Mouse (Mus musculus): ENCODE measurements around the gene Tfeb. TPM values are rescaled to one million over a fixed set of nuclear protein-coding genes. Genes with fewer than 3 reads are reported as not detected.

The Tfeb gene
- total and polyA plus RNA-seq, 3 experiments = 16.4 to 22.8 TPM; not detected in 1

- H3K9me3 ChIP-seq (replicated peaks; ENCODE audit: insufficient read depth, low read length) = no peaks in the 10 kb centered on the region
- H3K79me2 ChIP-seq (ENCODE audit: control insufficient read depth, insufficient read depth, low read length, poor library complexity) = peaks cover 1% of the 10 kb centered on the region; the same call in 1 of the 2 replicates
- H3K9ac ChIP-seq (ENCODE audit: control insufficient read depth, low read depth, low read length, poor library complexity, severe bottlenecking) = no peak overlapping the region
- TF ChIP-seq CHD2 (IDR thresholded peaks at IDR 0.05; ENCODE audit: low read length) (no peak), GATA1 (IDR thresholded peaks at IDR 0.05; ENCODE audit: low read depth, low read length) (no peak)
- H3K36me3 ChIP-seq (ENCODE audit: control insufficient read depth in 1 of 2, insufficient read depth in 2 of 2, low read length in 2 of 2) = peaks cover 0 to 10% of the 10 kb centered on the region in 2 experiments; a peak in 2 of 4 replicates
- DNase-seq (ENCODE audit: low read depth, low spot score) = no peak
- no peaks in the 10 kb centered on the region for H3K27me3 ChIP-seq (ENCODE audit: control insufficient read depth in 1 of 2, insufficient read depth in 2 of 2, low read length in 2 of 2)
- H3K27ac ChIP-seq (ENCODE audit: control insufficient read depth, low read depth, low read length) = no peak overlapping the region
- peaks cover 0 to 23% of the 10 kb centered on the region in 2 experiments; a peak in 3 of 4 replicates for H3K4me1 ChIP-seq (ENCODE audit: control insufficient read depth in 1 of 2, insufficient read depth in 2 of 2, low read length in 2 of 2)
- no peak overlapping the region for H3K4me3 ChIP-seq (ENCODE audit: control insufficient read depth in 1 of 2, insufficient read depth in 1 of 2, low read depth in 2 of 2, low read length in 2 of 2)
These were observed 1.2 kb upstream of the Tfeb start for GRCm38 (mm10) chr17:47735553-47736100.

GRCm38 (mm10) chr17:47737271-47738065 lies 638 bp downstream of the Tfeb start:
- peak overlapping the region; percentile 70 for H3K27ac ChIP-seq (ENCODE audit: control insufficient read depth, low read depth, low read length)
- DNase-seq (ENCODE audit: low read depth, low spot score) = peak; percentile 86
- H3K79me2 ChIP-seq (ENCODE audit: control insufficient read depth, insufficient read depth, low read length, poor library complexity) = peaks cover 1% of the 10 kb centered on the region; the same call in 1 of the 2 replicates
- peak overlapping the region; percentile 87 for H3K9ac ChIP-seq (ENCODE audit: control insufficient read depth, low read depth, low read length, poor library complexity, severe bottlenecking)
- H3K4me1 ChIP-seq (ENCODE audit: control insufficient read depth in 1 of 2, insufficient read depth in 2 of 2, low read length in 2 of 2) = peaks cover 0 to 29% of the 10 kb centered on the region in 2 experiments
- TF ChIP-seq USF2 (IDR thresholded peaks at IDR 0.05; ENCODE audit: borderline replicate concordance in 1 of 2, insufficient read depth in 1 of 2, low read depth in 1 of 2, low read length in 2 of 2) = no peak
- peak; percentile 9; the same call in 1 of the 2 replicates for TF ChIP-seq NELFE (IDR thresholded peaks at IDR 0.05; ENCODE audit: low read depth, low read length)
- TF ChIP-seq POLR2A (IDR thresholded peaks at IDR 0.05; ENCODE audit: control insufficient read depth in 1 of 2, insufficient read depth in 1 of 2, low read depth in 1 of 2, low read length in 2 of 2, poor library complexity in 1 of 2) = peak in 1 of 2 experiments; percentile 24; a peak in 1 of 4 replicates
- no peak for TF ChIP-seq GABPA (IDR thresholded peaks at IDR 0.05; ENCODE audit: low read depth, low read length)
- peak; percentile 20; the same call in 1 of the 2 replicates for TF ChIP-seq MXI1 (IDR thresholded peaks at IDR 0.05; ENCODE audit: low read depth, low read length)
- peak; percentile 60; the same call in 1 of the 2 replicates for TF ChIP-seq MAZ (IDR thresholded peaks at IDR 0.05; ENCODE audit: low read depth, low read length)
- 0 out of 2 replicates have a peak, but pooled peaks have one; percentile 14 for TF ChIP-seq TBP (IDR thresholded peaks at IDR 0.05; ENCODE audit: low read depth, low read length)
- peak; percentile 61 for TF ChIP-seq HCFC1 (IDR thresholded peaks at IDR 0.05; ENCODE audit: low read depth, low read length)
- no peak for TF ChIP-seq ELF1 (IDR thresholded peaks at IDR 0.05; ENCODE audit: low read depth, low read length)
- H3K4me3 ChIP-seq (ENCODE audit: control insufficient read depth in 1 of 2, insufficient read depth in 1 of 2, low read depth in 2 of 2, low read length in 2 of 2) = peak overlapping the region; percentile 83 to 91
- peaks cover 0 to 15% of the 10 kb centered on the region in 2 experiments; a peak in 2 of 4 replicates for H3K36me3 ChIP-seq (ENCODE audit: control insufficient read depth in 1 of 2, insufficient read depth in 2 of 2, low read length in 2 of 2)
- no peaks in the 10 kb centered on the region for H3K9me3 ChIP-seq (replicated peaks; ENCODE audit: insufficient read depth, low read length)
- H3K27me3 ChIP-seq (ENCODE audit: control insufficient read depth in 1 of 2, insufficient read depth in 2 of 2, low read length in 2 of 2) = no peaks in the 10 kb centered on the region
